Mouse (Mus musculus) erythroid progenitor cell, adult 5-6 weeks (primary cell): Measurements from ENCODE around the gene Olfr1419. TPM values are rescaled to one million over a fixed set of nuclear protein-coding genes. Genes with fewer than 3 reads are reported as not detected.
A peak's percentile ranks its signal among the peaks of the same experiment; 100 is the strongest.
"Not testable (repeated sequence)": the region's sequence is repeated elsewhere in the genome, so short reads cannot be mapped to it uniquely, and the experiment has no call there.

Experiments used
- ATAC-seq: replicated peaks from 2 replicates; pipeline ENCODE4 v1.8.0; 2016; ENCODE audit warnings: moderate number of reproducible peaks, mild to moderate bottlenecking, moderate TSS enrichment, inconsistent platforms; ENCODE audit not compliant: poor library complexity, low FRiP score, severe bottlenecking
- total RNA-seq, 2 experiments: library from RNA; stranded (forward) in 1 of 2; stranded (reverse) in 1 of 2; fragments of 150-400 nt in 1 of 2; fragments of 186-747, 209-891 nt in 1 of 2; gene quantifications; 2 replicates each; pipeline versions ENCODE4 v1.2.3 to v1.2.4; 2015 to 2017; ENCODE audit warnings: low replicate concordance in 2 of 2

The Olfr1419 gene
- total RNA-seq (2015; ENCODE audit: low replicate concordance), result not detected in 2 replicates
- total RNA-seq (2017; ENCODE audit: low replicate concordance), result not detected in 2 replicates

GRCm38 (mm10) chr19:11875006-11875405 lies at the start of gene Olfr1419:
Gene Olfr1419, minus strand, starts transcription at chr19:11875106.
- no peak for ATAC-seq

- not testable (repeated sequence) for ATAC-seq
Measured at GRCm38 (mm10) chr19:11922515-11922914, 47.6 kb upstream of the Olfr1419 start.

GRCm38 (mm10) chr19:11922068-11922467 lies 47.2 kb upstream of the Olfr1419 start:
- ATAC-seq, result no peak

GRCm38 (mm10) chr19:11915804-11916203 lies 40.9 kb upstream of the Olfr1419 start:
- no peak for ATAC-seq

GRCm38 (mm10) chr19:11912533-11913121 lies 37.7 kb upstream of the Olfr1419 start:
- ATAC-seq, result peak; percentile 58

- ATAC-seq, result peak; percentile 98
Measured at GRCm38 (mm10) chr19:11912037-11912532, 37.2 kb upstream of the Olfr1419 start, which contains the start of gene Patl1. Gene Patl1, plus strand, starts transcription at chr19:11912399.

GRCm38 (mm10) chr19:11911603-11912002 lies 36.7 kb upstream of the Olfr1419 start:
- no peak for ATAC-seq

GRCm38 (mm10) chr19:11911021-11911420 lies 36.1 kb upstream of the Olfr1419 start:
- ATAC-seq, result no peak

- ATAC-seq, result no peak
Measured at GRCm38 (mm10) chr19:11886265-11886664, 11.4 kb upstream of the Olfr1419 start, which contains the start of gene Olfr1420. Gene Olfr1420, plus strand, starts transcription at chr19:11886565.

- peak; percentile 59; the same call in 1 of the 2 replicates for ATAC-seq
Measured at GRCm38 (mm10) chr19:11878404-11878803, 3.5 kb upstream of the Olfr1419 start.

- no peak for ATAC-seq
Measured at GRCm38 (mm10) chr19:11867837-11868236, 7.1 kb downstream of the Olfr1419 start.

GRCm38 (mm10) chr19:11860966-11861365 lies 13.9 kb downstream of the Olfr1419 start, which contains the start of gene Olfr1418:
Gene Olfr1418, minus strand, starts transcription at chr19:11861066.
- ATAC-seq, result no peak

GRCm38 (mm10) chr19:11856506-11856905 lies 18.4 kb downstream of the Olfr1419 start:
- no peak for ATAC-seq

GRCm38 (mm10) chr19:11854821-11855220 lies 20.1 kb downstream of the Olfr1419 start:
- ATAC-seq, result no peak

- ATAC-seq, result no peak
Measured at GRCm38 (mm10) chr19:11852652-11853051, 22.3 kb downstream of the Olfr1419 start.

- no peak for ATAC-seq
Measured at GRCm38 (mm10) chr19:11846333-11846732, 28.6 kb downstream of the Olfr1419 start.

- ATAC-seq, result no peak
Measured at GRCm38 (mm10) chr19:11839119-11839518, 35.8 kb downstream of the Olfr1419 start, which contains the start of gene Olfr1417. Gene Olfr1417, minus strand, starts transcription at chr19:11839219.

GRCm38 (mm10) chr19:11823346-11824065 lies 51.4 kb downstream of the Olfr1419 start:
- no peak for ATAC-seq

GRCm38 (mm10) chr19:11820211-11820610 lies 54.7 kb downstream of the Olfr1419 start:
- no peak for ATAC-seq

- no peak for ATAC-seq
Measured at GRCm38 (mm10) chr19:11819800-11820199, 55.1 kb downstream of the Olfr1419 start.
